Mouse (Mus musculus) limb, embryonic 15.5 days (tissue): ENCODE data around the gene Cyp2c23. TPM values are rescaled to one million over a fixed set of nuclear protein-coding genes. Genes with fewer than 3 reads are reported as not detected.

Experiments
- ATAC-seq: fragments of 200-750 bp; cut with Nextera tagmentation; 2 replicates; pipeline ENCODE4 v1.8.0; 2017; ENCODE audit warnings: low read depth, moderate TSS enrichment; ENCODE audit not compliant: insufficient number of reproducible peaks, low FRiP score, low TSS enrichment
- H3K27ac ChIP-seq: fragments of 300-500 bp; sonication (generic); 2 replicates; pipeline ENCODE4 v1.5.1; 2015; ENCODE audit warnings: moderate library complexity, mild to moderate bottlenecking, inconsistent platforms
- H3K27me3 ChIP-seq: fragments of 300-500 bp; sonication (generic); 2 replicates; pipeline ENCODE4 v1.6.1; 2015; ENCODE audit warnings: inconsistent platforms
- H3K36me3 ChIP-seq: fragments of 300-500 bp; sonication (generic); 2 replicates; pipeline ENCODE4 v1.6.1; 2015; ENCODE audit warnings: inconsistent platforms
- H3K4me1 ChIP-seq: fragments of 300-500 bp; sonication (generic); 2 replicates; pipeline ENCODE4 v1.6.1; 2015; ENCODE audit warnings: inconsistent platforms
- H3K4me2 ChIP-seq: fragments of 300-500 bp; sonication (generic); 2 replicates; pipeline ENCODE4 v1.6.1; 2015; ENCODE audit warnings: mild to moderate bottlenecking, inconsistent platforms
- H3K4me3 ChIP-seq: fragments of 300-500 bp; sonication (generic); 2 replicates; pipeline ENCODE4 v1.5.1; 2015; ENCODE audit warnings: mild to moderate bottlenecking, inconsistent platforms
- H3K9ac ChIP-seq: fragments of 300-500 bp; sonication (generic); 2 replicates; pipeline ENCODE4 v1.6.1; 2015; ENCODE audit warnings: inconsistent platforms
- H3K9me3 ChIP-seq: fragments of 300-500 bp; sonication (generic); 2 replicates; pipeline ENCODE4 v1.6.1; 2016; ENCODE audit warnings: inconsistent platforms
- WGBS: fragments of 180-500 bp; shearing (Covaris S2); methylation state at CpG from one replicate; pipeline ENCODE4 v1.1.7; 2015; 5-methylcytosine and 5-hydroxymethylcytosine counted together
- polyA plus RNA-seq: library from polyadenylated mRNA; unstranded; fragments of >200 nt; fragmentation: Nextera tagmentation; extraction: Ambion mirVana; gene quantifications from 2 replicates; pipeline ENCODE4 v1.2.1, GENCODE M21; 2015

The Cyp2c23 gene
- polyA plus RNA-seq, 1 experiment from 2014 or later: 0.10 TPM

GRCm38 (mm10) chr19:43986069-43986794 lies 42.8 kb downstream of the Cyp2c23 start, which contains the start of gene Cpn1:
Gene Cpn1 (minus strand): TSS chr19:43986556.
- Histone ChIP-seq H3K36me3 (no peaks in the 10 kb centered on the region), H3K4me3 (no peak within 1 kb of the TSS), H3K4me2 (no peak within 1 kb of the TSS), H3K27ac (no peak within 1 kb of the TSS), H3K4me1 (peaks cover 6% of the 10 kb centered on the region; the same call in 1 of the 2 replicates), H3K27me3 (peaks cover 8% of the 10 kb centered on the region), H3K9me3 (no peaks in the 10 kb centered on the region), H3K9ac (no peak within 1 kb of the TSS)
- WGBS: 25% methylated on average over 30 of the region's 30 CpGs
- no peak for ATAC-seq

- Histone ChIP-seq H3K36me3 (no peaks in the 10 kb centered on the region), H3K27ac (no peak overlapping the region), H3K4me3 (no peak overlapping the region), H3K4me2 (no peak overlapping the region), H3K4me1 (peaks cover 6% of the 10 kb centered on the region; the same call in 1 of the 2 replicates), H3K9ac (no peak overlapping the region), H3K27me3 (peaks cover 8% of the 10 kb centered on the region), H3K9me3 (no peaks in the 10 kb centered on the region)
- ATAC-seq: no peak
- WGBS: 69% methylated on average over 5 of the region's 5 CpGs
Observed at GRCm38 (mm10) chr19:43981992-43982391, 47.0 kb downstream of the Cyp2c23 start.

DNA sequence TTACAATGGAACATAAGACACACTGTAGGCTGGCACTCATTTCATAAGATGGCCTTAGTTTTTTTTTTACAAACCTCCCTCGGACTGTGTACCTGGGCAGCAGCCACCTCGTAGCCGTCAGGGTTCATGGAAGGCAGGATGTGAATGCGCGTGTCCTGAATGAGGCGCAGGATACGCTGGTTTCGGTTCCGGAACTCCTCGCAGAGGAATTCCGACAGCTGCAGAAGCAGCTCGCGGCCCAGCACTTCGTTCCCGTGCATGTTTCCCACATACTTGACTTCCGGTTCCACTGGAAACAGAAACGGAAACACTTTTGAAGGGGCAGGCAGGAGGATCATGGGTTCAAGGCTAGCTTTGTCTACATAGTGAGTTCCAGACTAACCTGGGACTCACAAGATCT lies 48.3 kb downstream of the Cyp2c23 start:
- H3K4me2 ChIP-seq: no peak overlapping the region
- H3K27me3 ChIP-seq: peaks cover under 1% of the 10 kb centered on the region; the same call in 1 of the 2 replicates
- no peaks in the 10 kb centered on the region for H3K36me3 ChIP-seq
- H3K4me3 ChIP-seq: no peak overlapping the region
- H3K27ac ChIP-seq: no peak overlapping the region
- 93% methylated on average over 17 of the region's 17 CpGs for WGBS
- H3K9me3 ChIP-seq: no peaks in the 10 kb centered on the region
- no peak for ATAC-seq
- H3K4me1 ChIP-seq: no peaks in the 10 kb centered on the region
- no peak overlapping the region for H3K9ac ChIP-seq

GRCm38 (mm10) chr19:43977799-43978198 lies 51.2 kb downstream of the Cyp2c23 start:
- no peaks in the 10 kb centered on the region for H3K9me3 ChIP-seq
- H3K4me3 ChIP-seq: no peak overlapping the region
- H3K27me3 ChIP-seq: no peaks in the 10 kb centered on the region
- WGBS: 74% methylated on average over 3 of the region's 3 CpGs
- no peak overlapping the region for H3K9ac ChIP-seq
- H3K36me3 ChIP-seq: no peaks in the 10 kb centered on the region
- H3K27ac ChIP-seq: no peak overlapping the region
- no peak overlapping the region for H3K4me2 ChIP-seq
- ATAC-seq: no peak
- H3K4me1 ChIP-seq: no peaks in the 10 kb centered on the region

GRCm38 (mm10) chr19:43976661-43977060 lies 52.3 kb downstream of the Cyp2c23 start:
- no peaks in the 10 kb centered on the region for H3K4me1 ChIP-seq
- no peak overlapping the region for H3K4me3 ChIP-seq
- no peak overlapping the region for H3K27ac ChIP-seq
- no peaks in the 10 kb centered on the region for H3K27me3 ChIP-seq
- H3K9ac ChIP-seq: no peak overlapping the region
- 52% methylated on average over 6 of the region's 6 CpGs for WGBS
- no peaks in the 10 kb centered on the region for H3K36me3 ChIP-seq
- no peak for ATAC-seq
- H3K4me2 ChIP-seq: no peak overlapping the region
- no peaks in the 10 kb centered on the region for H3K9me3 ChIP-seq

DNA sequence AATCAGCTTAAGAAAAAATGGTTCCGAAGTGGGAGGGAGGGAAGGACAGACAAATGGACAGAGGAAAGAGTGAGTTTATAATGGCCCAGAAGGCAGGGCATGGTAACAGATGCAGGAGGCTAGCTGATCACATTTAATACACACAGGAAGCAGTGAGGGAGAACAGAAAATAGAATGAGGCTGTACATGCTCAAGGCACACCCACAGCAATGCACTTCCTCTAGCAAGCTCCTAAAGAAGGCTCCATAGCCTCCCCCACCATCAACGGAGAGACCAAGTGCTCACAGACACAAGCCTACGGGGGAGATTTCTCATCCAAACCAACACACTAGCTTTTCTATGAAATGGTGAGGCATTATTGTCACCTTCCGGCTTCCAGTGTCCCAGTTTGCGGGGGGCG lies 54.8 kb downstream of the Cyp2c23 start:
- H3K4me1 ChIP-seq: no peaks in the 10 kb centered on the region
- H3K27ac ChIP-seq: no peak overlapping the region
- H3K36me3 ChIP-seq: no peaks in the 10 kb centered on the region
- no peak overlapping the region for H3K9ac ChIP-seq
- H3K9me3 ChIP-seq: no peaks in the 10 kb centered on the region
- WGBS: 85% methylated on average over 6 of the region's 6 CpGs
- H3K4me3 ChIP-seq: no peak overlapping the region
- ATAC-seq: no peak
- H3K4me2 ChIP-seq: no peak overlapping the region
- no peaks in the 10 kb centered on the region for H3K27me3 ChIP-seq

DNA sequence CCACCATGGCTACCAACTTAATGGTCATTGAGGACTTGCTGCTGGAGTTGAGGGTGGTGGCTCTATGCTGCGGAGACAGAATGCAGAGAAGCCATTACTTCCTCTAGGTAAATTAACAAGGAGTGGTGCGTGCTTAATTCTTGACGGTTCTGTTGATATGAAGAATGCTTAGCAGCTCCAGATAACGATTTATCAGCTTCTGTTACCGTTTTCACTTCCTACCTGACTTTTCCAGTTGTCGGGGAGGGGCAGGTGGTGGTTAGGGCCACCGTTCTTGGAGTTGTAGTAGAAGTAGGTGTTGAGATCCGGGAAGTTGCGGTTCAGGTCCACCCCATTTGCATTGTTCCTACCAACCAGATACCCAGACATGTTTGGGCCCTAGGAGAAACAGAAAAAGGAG lies 55.3 kb downstream of the Cyp2c23 start:
- no peak overlapping the region for H3K9ac ChIP-seq
- H3K4me2 ChIP-seq: no peak overlapping the region
- 84% methylated on average over 9 of the region's 9 CpGs for WGBS
- no peaks in the 10 kb centered on the region for H3K4me1 ChIP-seq
- H3K27ac ChIP-seq: no peak overlapping the region
- no peaks in the 10 kb centered on the region for H3K9me3 ChIP-seq
- H3K27me3 ChIP-seq: no peaks in the 10 kb centered on the region
- ATAC-seq: no peak
- H3K36me3 ChIP-seq: no peaks in the 10 kb centered on the region
- H3K4me3 ChIP-seq: no peak overlapping the region

- Histone ChIP-seq H3K4me3 (no peak overlapping the region), H3K4me2 (no peak overlapping the region), H3K4me1 (no peaks in the 10 kb centered on the region), H3K27me3 (no peaks in the 10 kb centered on the region), H3K9me3 (no peaks in the 10 kb centered on the region), H3K27ac (no peak overlapping the region), H3K9ac (no peak overlapping the region), H3K36me3 (no peaks in the 10 kb centered on the region)
- WGBS: 95% methylated on average over 8 of the region's 8 CpGs
- no peak for ATAC-seq
Observed at GRCm38 (mm10) chr19:43972129-43972528, 56.9 kb downstream of the Cyp2c23 start.

- ATAC-seq: no peak
- 72% methylated on average over 8 of the region's 11 CpGs for WGBS
- H3K36me3 ChIP-seq: no peaks in the 10 kb centered on the region
- H3K9ac ChIP-seq: no peak overlapping the region
- no peaks in the 10 kb centered on the region for H3K9me3 ChIP-seq
- peaks cover 3% of the 10 kb centered on the region; the same call in 1 of the 2 replicates for H3K4me1 ChIP-seq
- no peak overlapping the region for H3K4me2 ChIP-seq
- H3K27me3 ChIP-seq: no peaks in the 10 kb centered on the region
- no peak overlapping the region for H3K27ac ChIP-seq
- no peak overlapping the region for H3K4me3 ChIP-seq
Observed at GRCm38 (mm10) chr19:43968436-43969026, 60.5 kb downstream of the Cyp2c23 start.

- H3K4me2 ChIP-seq: no peak overlapping the region
- 83% methylated on average over 2 of the region's 2 CpGs for WGBS
- no peak for ATAC-seq
Observed at GRCm38 (mm10) chr19:43966481-43966880, 62.5 kb downstream of the Cyp2c23 start.

GRCm38 (mm10) chr19:43965496-43966085 lies 63.4 kb downstream of the Cyp2c23 start:
- no peak for ATAC-seq

More at GRCm38 (mm10) chr19:43966481-43966880, 62.5 kb downstream of the Cyp2c23 start:
- H3K27ac ChIP-seq: no peak overlapping the region
- H3K4me3 ChIP-seq: no peak overlapping the region
- H3K9ac ChIP-seq: no peak overlapping the region
- peaks cover 3% of the 10 kb centered on the region; the same call in 1 of the 2 replicates for H3K4me1 ChIP-seq
- no peaks in the 10 kb centered on the region for H3K36me3 ChIP-seq
- no peaks in the 10 kb centered on the region for H3K9me3 ChIP-seq
- H3K27me3 ChIP-seq: no peaks in the 10 kb centered on the region

DNA sequence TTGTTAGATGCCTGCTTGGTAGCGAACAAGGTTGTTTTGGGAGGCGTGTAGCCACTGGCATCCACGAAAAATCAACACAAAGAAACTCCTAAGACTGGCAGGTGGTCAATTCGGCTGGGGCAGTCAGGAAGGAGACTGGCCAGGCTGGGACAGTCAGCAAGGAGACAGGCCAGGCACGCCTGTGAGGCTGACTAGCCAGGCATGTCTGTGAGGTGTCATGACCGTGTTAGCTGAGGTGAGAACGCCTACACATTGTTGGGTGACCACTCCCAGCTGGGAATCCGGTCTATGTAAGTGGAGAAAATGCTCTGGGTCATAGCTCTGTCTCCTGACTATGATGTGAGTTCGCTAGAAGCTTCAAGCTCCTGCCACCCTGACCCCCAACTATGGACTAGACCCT lies 66.2 kb downstream of the Cyp2c23 start:
- no peaks in the 10 kb centered on the region for H3K9me3 ChIP-seq
- no peak overlapping the region for H3K27ac ChIP-seq
- peaks cover 8% of the 10 kb centered on the region for H3K4me1 ChIP-seq
- no peak overlapping the region for H3K9ac ChIP-seq
- no peak overlapping the region for H3K4me2 ChIP-seq
- ATAC-seq: no peak
- no peaks in the 10 kb centered on the region for H3K27me3 ChIP-seq
- 70% methylated on average over 9 of the region's 9 CpGs for WGBS
- no peaks in the 10 kb centered on the region for H3K36me3 ChIP-seq
- H3K4me3 ChIP-seq: no peak overlapping the region

More at GRCm38 (mm10) chr19:43965496-43966085, 63.4 kb downstream of the Cyp2c23 start:
- 58% methylated on average over 11 of the region's 11 CpGs for WGBS
- Histone ChIP-seq H3K4me3 (no peak overlapping the region), H3K4me1 (peaks cover 3% of the 10 kb centered on the region; the same call in 1 of the 2 replicates), H3K36me3 (no peaks in the 10 kb centered on the region), H3K9me3 (no peaks in the 10 kb centered on the region), H3K4me2 (no peak overlapping the region), H3K27ac (no peak overlapping the region), H3K9ac (no peak overlapping the region), H3K27me3 (no peaks in the 10 kb centered on the region)
